Mouse (Mus musculus) heart, postnatal 0 days (tissue): Measurements from ENCODE around the gene Tifa.

Source experiments
- CTCF ChIP-seq: IDR thresholded peaks from 2 replicates; pipeline ENCODE4 v1.5.1; 2016; ENCODE audit warnings: antibody characterized with exemption, control low read depth, low read depth
- EP300 ChIP-seq: IDR thresholded peaks from 2 replicates; pipeline ENCODE4 v1.6.1; 2016; ENCODE audit warnings: antibody characterized with exemption, low read depth

GRCm38 (mm10) chr3:127818694-127819663, 29.4 kb downstream of the Tifa start:
- TF ChIP-seq CTCF (no peak), EP300 (no peak)
